Mouse (Mus musculus) neutrophil, adult 65 days (primary cell): ENCODE data around the gene Ybx1. TPM values are rescaled to one million over a fixed set of nuclear protein-coding genes. Genes with fewer than 3 reads are reported as not detected.

Source experiments
- total RNA-seq: library from RNA; stranded (reverse); gene quantifications from 2 replicates; pipeline ENCODE4 v1.2.4, GENCODE M21; 2023

Ybx1 gene
- 294 and 313 TPM in 2 replicates for total RNA-seq

DNA sequence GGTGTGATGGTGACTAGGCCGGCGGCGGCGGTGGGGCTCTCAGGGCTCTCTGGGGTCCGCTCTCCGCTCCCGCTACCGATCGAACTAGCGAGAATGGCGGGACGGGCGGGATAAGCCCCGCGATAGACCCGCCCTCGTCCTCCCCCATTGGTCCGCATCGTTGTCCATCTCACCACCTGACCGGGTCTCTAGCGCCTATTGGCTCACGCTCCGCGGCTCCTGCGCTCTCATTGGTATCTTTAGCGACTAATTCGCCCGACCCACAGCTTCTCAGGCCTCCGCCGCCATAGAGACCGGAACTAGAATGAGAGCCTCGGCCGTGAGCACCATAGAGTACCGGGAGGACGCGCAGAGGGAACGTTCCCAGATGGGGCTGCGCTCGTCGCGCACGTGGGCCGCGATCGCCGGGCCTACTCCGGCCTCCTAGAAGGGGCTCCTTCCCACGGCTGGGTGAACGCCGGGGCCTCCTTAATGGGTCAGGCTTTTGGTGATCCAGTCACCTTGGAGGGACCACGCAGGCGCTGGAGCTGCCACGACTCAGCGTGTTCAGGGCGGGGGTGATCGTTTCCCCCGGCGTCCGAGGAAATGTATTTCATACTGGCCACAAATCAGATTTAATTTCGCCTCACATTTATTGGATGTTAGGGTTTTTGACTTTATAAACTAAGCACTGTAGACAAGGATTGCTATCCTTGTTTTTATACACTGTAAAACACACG is at the start of gene Ybx1:
TSS of gene Ybx1 (minus strand) at position 190 of the 719 bp plus-strand sequence.

DNA sequence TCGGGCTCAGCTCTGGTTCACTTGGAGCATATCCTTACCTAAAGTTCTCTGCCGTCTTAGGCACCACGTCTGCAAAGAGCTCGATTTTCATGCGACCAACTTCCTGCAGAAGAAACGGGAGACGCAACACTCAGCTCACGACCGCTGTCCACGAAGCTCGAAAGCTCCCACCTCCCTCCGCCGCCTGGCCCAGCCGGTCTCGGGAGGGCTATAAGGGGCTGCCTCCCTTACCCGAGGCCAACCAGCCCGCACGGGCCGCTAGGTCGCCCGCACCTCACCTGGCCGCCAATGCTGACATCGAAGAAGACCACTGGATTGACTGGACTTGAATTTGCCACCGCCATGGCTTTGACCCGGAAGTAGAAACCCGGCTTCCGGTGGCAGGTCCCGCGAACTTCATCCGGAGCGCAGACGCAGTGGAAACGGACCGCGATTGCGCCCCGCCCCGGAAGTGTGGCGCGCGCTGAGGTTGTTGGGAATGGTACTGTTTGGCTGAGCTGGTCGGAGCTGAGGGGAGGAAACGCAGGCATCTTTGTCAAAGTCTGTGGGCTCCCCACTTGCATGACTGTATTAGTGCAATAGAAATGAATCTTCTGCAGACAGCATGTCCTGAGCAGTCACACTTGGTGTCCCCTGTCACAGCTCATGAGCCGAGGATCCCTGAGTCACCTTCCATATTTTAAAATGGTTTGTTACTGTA is 25.9 kb upstream of the Ybx1 start, which contains the start of gene Ppih:
TSS of gene Ppih (minus strand) at position 416 of the 700 bp plus-strand sequence.

DNA sequence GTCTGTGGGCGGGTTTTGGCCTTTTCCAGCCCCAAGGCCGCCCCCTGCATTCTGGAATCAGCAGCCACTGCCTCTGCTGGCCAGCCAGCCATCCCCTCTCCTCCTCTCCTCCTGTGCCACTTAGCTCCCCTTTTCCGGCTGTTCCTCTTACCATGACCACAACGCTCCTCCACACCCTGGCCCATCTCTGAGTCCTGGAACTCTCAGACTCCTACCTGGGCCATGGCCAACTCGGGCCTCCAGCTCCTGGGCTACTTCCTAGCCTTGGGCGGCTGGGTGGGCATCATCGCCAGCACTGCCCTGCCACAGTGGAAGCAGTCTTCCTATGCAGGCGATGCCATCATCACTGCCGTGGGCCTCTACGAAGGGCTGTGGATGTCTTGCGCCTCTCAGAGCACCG is 39.1 kb downstream of the Ybx1 start, which contains the start of gene Cldn19:
TSS of gene Cldn19 (plus strand) at position 64 of the 400 bp plus-strand sequence.

DNA sequence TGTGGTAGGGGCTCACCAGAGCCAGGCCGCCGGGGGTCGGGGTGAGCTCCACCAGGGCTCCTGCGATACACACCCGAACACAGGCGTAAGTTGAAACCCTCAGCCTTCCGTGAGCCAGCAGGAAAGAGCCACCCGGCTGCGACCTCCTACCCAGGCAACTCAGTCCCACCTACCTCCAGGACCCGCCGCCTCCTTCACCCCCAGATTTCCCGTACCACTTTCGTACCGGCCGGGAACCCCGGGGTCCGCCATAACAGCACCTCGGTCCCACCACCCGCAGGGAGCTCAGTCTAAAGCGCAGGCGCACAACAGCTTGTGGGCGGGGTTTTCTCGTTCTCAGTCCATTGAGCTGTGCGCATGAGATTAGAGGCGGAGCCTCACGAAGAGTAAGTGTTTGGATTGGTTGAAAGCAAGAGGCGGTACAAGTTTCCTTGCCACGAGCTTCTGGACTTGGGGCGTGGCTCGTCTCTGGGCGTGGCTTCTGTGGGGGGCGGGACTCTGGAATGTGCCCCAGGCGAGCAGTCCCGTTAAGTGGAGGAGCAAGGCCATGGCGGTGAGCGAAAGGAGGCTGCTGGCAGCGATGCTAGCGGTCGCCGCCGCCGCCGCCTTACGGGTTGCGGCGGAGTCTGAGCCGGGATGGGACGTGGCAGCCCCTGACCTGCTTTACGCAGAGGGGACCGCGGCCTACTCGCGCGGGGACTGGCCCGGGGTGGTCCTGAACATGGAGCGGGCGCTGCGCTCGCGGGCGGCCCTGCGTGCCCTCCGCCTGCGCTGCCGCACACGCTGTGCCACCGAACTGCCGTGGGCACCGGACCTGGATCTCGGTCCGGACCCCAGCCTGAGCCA is 61.8 kb downstream of the Ybx1 start, which contains the start of the genes AU022252 and P3h1:
TSS of gene AU022252 (minus strand) at position 303 of the 846 bp plus-strand sequence.
TSS of gene P3h1 (plus strand) at position 506 of the 846 bp plus-strand sequence.

Other genes with a start within 250 kb of the Ybx1 start
- 47.9 and 69.2 TPM in 2 replicates for gene Slc2a1, start 185.9 kb downstream of the Ybx1 start, total RNA-seq
- 3.4 and 5.6 TPM in 2 replicates for gene Zfp691, start 120.4 kb downstream of the Ybx1 start, total RNA-seq
- 3.8 and 7.3 TPM in 2 replicates for gene Ermap, start 104.6 kb downstream of the Ybx1 start, total RNA-seq
- 5.2 and 7.2 TPM in 2 replicates for gene Svbp, start 99.3 kb downstream of the Ybx1 start, total RNA-seq
- gene Tmem269, start 76.4 kb downstream of the Ybx1 start, total RNA-seq: not detected in 2 replicates
- 2.3 and 4.0 TPM in 2 replicates for gene AU022252, start 61.9 kb downstream of the Ybx1 start, total RNA-seq
- gene P3h1, start 61.7 kb downstream of the Ybx1 start, total RNA-seq: 1.5 and 4.1 TPM in 2 replicates
- not detected in 2 replicates for gene Cldn19, start 39.2 kb downstream of the Ybx1 start, total RNA-seq
- gene Ppih, start 25.9 kb upstream of the Ybx1 start, total RNA-seq: 14.5 and 19.0 TPM in 2 replicates
- not detected in 2 replicates for gene Ccdc30, start 120.9 kb upstream of the Ybx1 start, total RNA-seq
- gene Ppcs, start 127.8 kb upstream of the Ybx1 start, total RNA-seq: 0.51 and 1.3 TPM in 2 replicates
- gene Zmynd12, start 128.2 kb upstream of the Ybx1 start, total RNA-seq: not detected in 2 replicates
- not detected in 2 replicates for gene Rimkla, start 198.0 kb upstream of the Ybx1 start, total RNA-seq
- gene Foxj3, start 242.4 kb upstream of the Ybx1 start, total RNA-seq: 36.0 and 50.3 TPM in 2 replicates
- 1.7 and 1.9 TPM in 2 replicates for gene Frg2f1, start 244.9 kb upstream of the Ybx1 start, total RNA-seq